Mouse (Mus musculus): ENCODE data around the gene Ap1g2. TPM values are rescaled to one million over a fixed set of nuclear protein-coding genes. Genes with fewer than 3 reads are reported as not detected.
A peak's percentile ranks its signal among the peaks of the same experiment; 100 is the strongest.

Gene Ap1g2
- total and polyA plus RNA-seq, 3 experiments = 12.6 to 47.9 TPM; not detected in 1

DNA sequence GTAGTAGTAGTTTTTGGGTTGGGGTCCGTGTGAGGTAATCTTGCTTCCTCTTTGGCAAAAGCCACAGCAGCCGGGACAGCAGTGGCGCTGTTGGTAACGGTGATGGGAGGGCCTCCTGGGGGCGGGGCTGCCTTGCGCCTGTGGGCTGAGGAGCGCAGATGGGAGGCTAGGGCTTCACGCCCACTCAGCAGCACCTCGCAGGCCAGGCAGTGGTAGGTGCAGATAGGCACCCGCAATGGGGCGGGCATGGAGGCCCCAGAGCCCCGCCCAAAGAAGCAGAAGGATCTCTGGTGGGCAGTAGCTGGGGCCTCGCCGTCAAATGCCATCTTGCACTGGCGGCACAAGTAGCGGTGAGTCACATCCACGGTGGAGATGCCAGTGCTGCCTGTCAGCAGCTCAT is 43.8 kb downstream of the Ap1g2 start:
- H3K9ac ChIP-seq (ENCODE audit: control insufficient read depth, low read depth, low read length, poor library complexity, severe bottlenecking) = peak overlapping the region; percentile 46
- 0 out of 2 replicates have a peak, but pooled peaks have one; percentile 23 for TF ChIP-seq NRF1 (IDR thresholded peaks at IDR 0.05; ENCODE audit: insufficient read depth, low read depth, low read length, poor library complexity, severe bottlenecking)
- TF ChIP-seq POLR2AphosphoS2 (IDR thresholded peaks at IDR 0.05; ENCODE audit: low read length) = no peak
- no peak for TF ChIP-seq MYB (IDR thresholded peaks at IDR 0.05; ENCODE audit: low read depth, low read length)
- TF ChIP-seq CTCF (IDR thresholded peaks at IDR 0.05 in 2 of 3, conservative IDR thresholded peaks at IDR 0.05 in 1 of 3; ENCODE audit: control insufficient read depth in 1 of 3, insufficient read depth in 1 of 3, low read depth in 2 of 3, low read length in 3 of 3, poor library complexity in 1 of 3, severe bottlenecking in 1 of 3) = peak in 2 of 3 experiments; percentile 17 to 31; a peak in 2 of 6 replicates
- TF ChIP-seq ETS1 (IDR thresholded peaks at IDR 0.05; ENCODE audit: low read depth, low read length) = 0 out of 2 replicates have a peak, but pooled peaks have one; percentile 11
- peak in 1 of 2 experiments; percentile 44; a peak in 1 of 4 replicates for TF ChIP-seq EP300 (IDR thresholded peaks at IDR 0.05; ENCODE audit: low read depth in 1 of 2, low read length in 2 of 2)
- TF ChIP-seq MAZ (IDR thresholded peaks at IDR 0.05; ENCODE audit: low read depth, low read length) = 0 out of 2 replicates have a peak, but pooled peaks have one; percentile 45
- 0 out of 2 replicates have a peak, but pooled peaks have one; percentile 13 for TF ChIP-seq HCFC1 (IDR thresholded peaks at IDR 0.05; ENCODE audit: low read depth, low read length)
- H3K36me3 ChIP-seq (ENCODE audit: control insufficient read depth in 1 of 2, insufficient read depth in 2 of 2, low read length in 2 of 2) = peaks cover 0 to 10% of the 10 kb centered on the region in 2 experiments; a peak in 2 of 4 replicates
- H3K9me3 ChIP-seq (replicated peaks; ENCODE audit: insufficient read depth, low read length) = no peaks in the 10 kb centered on the region
- H3K79me2 ChIP-seq (ENCODE audit: control insufficient read depth, insufficient read depth, low read length, poor library complexity) = no peaks in the 10 kb centered on the region
- H3K27ac ChIP-seq (ENCODE audit: control insufficient read depth, low read depth, low read length) = no peak overlapping the region
- DNase-seq (ENCODE audit: low read depth, low spot score) = peak; percentile 89
- peak overlapping the region; percentile 34 to 37; a peak in 3 of 4 replicates for H3K4me3 ChIP-seq (ENCODE audit: control insufficient read depth in 1 of 2, insufficient read depth in 1 of 2, low read depth in 2 of 2, low read length in 2 of 2)
- peaks cover 0 to 8% of the 10 kb centered on the region in 2 experiments; a peak in 3 of 4 replicates for H3K4me1 ChIP-seq (ENCODE audit: control insufficient read depth in 1 of 2, insufficient read depth in 2 of 2, low read length in 2 of 2)
- H3K27me3 ChIP-seq (ENCODE audit: control insufficient read depth in 1 of 2, insufficient read depth in 2 of 2, low read length in 2 of 2) = no peaks in the 10 kb centered on the region

DNA sequence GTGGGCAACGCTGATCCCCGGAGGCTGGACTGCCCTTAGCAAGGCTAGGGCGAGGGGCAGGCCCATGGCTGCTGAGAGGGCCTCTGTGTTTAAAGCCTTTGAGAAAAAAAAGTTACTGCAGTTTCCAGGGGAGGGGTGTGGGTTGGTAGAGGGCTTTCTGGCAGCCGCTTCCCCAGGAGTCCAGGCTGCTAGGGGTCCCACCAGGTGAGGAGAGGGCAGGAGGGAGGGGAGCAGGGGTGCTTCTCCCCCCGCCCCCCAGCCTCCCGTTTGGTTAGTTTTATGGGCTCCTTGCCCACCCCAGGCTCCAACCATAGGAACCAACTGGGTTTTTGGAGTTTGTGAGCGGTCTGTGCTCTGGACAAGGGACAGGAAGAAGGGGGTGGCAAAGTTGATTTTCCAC is 44.5 kb downstream of the Ap1g2 start:
- H3K9me3 ChIP-seq (replicated peaks; ENCODE audit: insufficient read depth, low read length) = no peaks in the 10 kb centered on the region
- peaks cover 0 to 8% of the 10 kb centered on the region in 2 experiments; a peak in 3 of 4 replicates for H3K4me1 ChIP-seq (ENCODE audit: control insufficient read depth in 1 of 2, insufficient read depth in 2 of 2, low read length in 2 of 2)
- H3K27me3 ChIP-seq (ENCODE audit: control insufficient read depth in 1 of 2, insufficient read depth in 2 of 2, low read length in 2 of 2) = no peaks in the 10 kb centered on the region
- H3K79me2 ChIP-seq (ENCODE audit: control insufficient read depth, insufficient read depth, low read length, poor library complexity) = no peaks in the 10 kb centered on the region
- H3K36me3 ChIP-seq (ENCODE audit: control insufficient read depth in 1 of 2, insufficient read depth in 2 of 2, low read length in 2 of 2) = peaks cover 0 to 10% of the 10 kb centered on the region in 2 experiments; a peak in 2 of 4 replicates
- H3K27ac ChIP-seq (ENCODE audit: control insufficient read depth, low read depth, low read length) = no peak overlapping the region
- H3K9ac ChIP-seq (ENCODE audit: control insufficient read depth, low read depth, low read length, poor library complexity, severe bottlenecking) = peak overlapping the region; percentile 46; the same call in 1 of the 2 replicates
- DNase-seq (ENCODE audit: low read depth, low spot score) = no peak
- H3K4me3 ChIP-seq (ENCODE audit: control insufficient read depth in 1 of 2, insufficient read depth in 1 of 2, low read depth in 2 of 2, low read length in 2 of 2) = no peak overlapping the region
- no peak for TF ChIP-seq KAT2A (conservative IDR thresholded peaks at IDR 0.05; ENCODE audit: low read depth, low read length)
- TF ChIP-seq RCOR1 (IDR thresholded peaks at IDR 0.05; ENCODE audit: low read depth, low read length) = no peak
- no peak for TF ChIP-seq TCF12 (IDR thresholded peaks at IDR 0.05; ENCODE audit: low read depth, low read length)
- TF ChIP-seq POLR2A (IDR thresholded peaks at IDR 0.05; ENCODE audit: control insufficient read depth in 1 of 2, insufficient read depth in 1 of 2, low read depth in 1 of 2, low read length in 2 of 2, poor library complexity in 1 of 2) = no peak
- no peak for TF ChIP-seq ZKSCAN1 (IDR thresholded peaks at IDR 0.05; ENCODE audit: low read depth, low read length)
- no peak for TF ChIP-seq JUND (IDR thresholded peaks at IDR 0.05; ENCODE audit: low read depth, low read length)
- TF ChIP-seq MXI1 (IDR thresholded peaks at IDR 0.05; ENCODE audit: low read depth, low read length) = no peak
- TF ChIP-seq UBTF (IDR thresholded peaks at IDR 0.05; ENCODE audit: borderline replicate concordance, insufficient read depth, low read depth, low read length) = no peak
- no peak for TF ChIP-seq E2F4 (IDR thresholded peaks at IDR 0.05; ENCODE audit: borderline replicate concordance, low read depth, low read length)
- no peak for TF ChIP-seq ZNF384 (IDR thresholded peaks at IDR 0.05; ENCODE audit: low read depth, low read length)
- no peak for TF ChIP-seq MAZ (IDR thresholded peaks at IDR 0.05; ENCODE audit: low read depth, low read length)
- TF ChIP-seq GATA1 (IDR thresholded peaks at IDR 0.05; ENCODE audit: low read depth, low read length) = no peak
- TF ChIP-seq MEF2A (IDR thresholded peaks at IDR 0.05; ENCODE audit: extremely low read depth, insufficient replicate concordance, low read depth, low read length, poor library complexity, severe bottlenecking) = no peak
